Mouse (Mus musculus): ENCODE data around the gene Lgals3. TPM values are rescaled to one million over a fixed set of nuclear protein-coding genes. Genes with fewer than 3 reads are reported as not detected.
A peak's percentile ranks its signal among the peaks of the same experiment; 100 is the strongest.

The Lgals3 gene
- total RNA-seq, 2 experiments from 2014 or later = 0.91 to 1.3 TPM

GRCm38 (mm10) chr14:47366881-47367321 is 650 bp upstream of the Lgals3 start:
- DNase-seq (ENCODE audit: extremely low spot score in 1 of 2, low spot score in 1 of 2) = peak; percentile 65 to 68

- no peak for DNase-seq (ENCODE audit: extremely low spot score in 1 of 2, low spot score in 1 of 2)
Observed at GRCm38 (mm10) chr14:47369741-47370140, 2.2 kb downstream of the Lgals3 start.

- no peak for DNase-seq (ENCODE audit: extremely low spot score in 1 of 2, low spot score in 1 of 2)
Observed at GRCm38 (mm10) chr14:47370790-47371189, 3.2 kb downstream of the Lgals3 start.

GRCm38 (mm10) chr14:47371689-47372088 is 4.1 kb downstream of the Lgals3 start:
- DNase-seq (ENCODE audit: extremely low spot score in 1 of 2, low spot score in 1 of 2) = no peak

DNA sequence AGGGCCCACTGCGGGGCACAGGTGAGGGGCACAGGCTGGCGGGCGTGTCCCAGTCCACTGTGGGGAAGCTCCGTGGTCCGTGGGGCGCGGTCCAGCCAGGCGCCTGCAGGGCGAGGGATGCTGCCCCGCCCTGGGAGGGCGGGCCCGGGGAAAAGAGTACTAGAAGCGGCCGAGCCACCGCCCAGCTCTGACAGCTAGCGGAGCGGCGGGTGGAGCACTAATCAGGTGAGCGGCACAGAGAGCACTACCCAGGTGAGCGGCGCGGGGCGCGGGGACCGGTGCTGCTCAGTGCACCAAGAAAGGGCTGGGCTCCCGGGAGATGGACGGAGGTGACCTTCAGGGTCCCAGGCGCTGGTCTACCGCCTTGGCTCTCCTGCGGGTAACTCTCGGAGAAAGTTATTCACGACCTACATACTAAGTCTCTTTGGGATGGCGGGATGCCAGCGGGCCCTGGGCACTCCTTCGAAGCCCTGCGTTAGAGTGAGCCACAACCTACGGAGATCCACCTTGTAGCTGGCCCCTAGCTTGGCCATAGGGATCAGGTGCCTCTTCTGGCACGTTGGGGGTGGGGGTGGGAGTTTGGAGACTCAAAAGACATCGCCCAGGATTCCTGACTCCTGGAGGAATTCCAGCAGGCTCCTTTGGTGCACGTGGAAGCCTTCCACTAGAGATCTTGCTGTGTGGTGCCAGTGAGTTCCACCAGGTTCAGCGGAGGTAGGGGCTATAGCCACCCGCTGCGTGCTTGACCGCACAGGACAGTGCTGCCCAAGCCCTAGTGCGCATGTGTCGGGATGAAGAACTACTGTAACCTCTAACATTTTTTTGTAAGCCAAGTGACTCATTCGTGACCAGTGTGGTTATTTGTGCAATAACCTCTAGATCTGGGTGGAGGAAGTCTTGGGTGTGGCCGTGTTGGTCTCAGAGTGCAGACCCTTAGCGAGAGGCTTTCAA is 6.5 kb downstream of the Lgals3 start:
- DNase-seq (ENCODE audit: extremely low spot score in 1 of 2, low spot score in 1 of 2) = no peak

DNA sequence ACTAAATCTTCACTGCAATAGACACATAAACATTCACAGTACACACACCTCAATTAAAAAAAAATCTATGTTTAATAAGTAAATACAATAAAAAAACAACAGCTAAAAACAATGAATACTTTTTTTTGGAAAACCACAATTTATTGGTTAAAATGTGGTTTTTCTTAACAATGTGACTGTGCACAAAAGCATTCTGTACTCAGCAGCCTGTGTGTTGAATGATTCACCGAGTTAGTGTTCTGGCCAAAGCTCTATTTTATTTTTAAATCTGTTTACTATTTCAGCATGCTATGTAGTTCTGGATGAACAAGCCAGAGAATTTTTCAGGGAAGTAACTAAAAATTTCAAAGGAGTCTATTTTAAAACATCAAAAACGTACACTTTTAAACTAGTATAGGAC is 9.0 kb downstream of the Lgals3 start:
- no peak for DNase-seq (ENCODE audit: extremely low spot score in 1 of 2, low spot score in 1 of 2)

GRCm38 (mm10) chr14:47378336-47378735 is 10.8 kb downstream of the Lgals3 start:
- DNase-seq (ENCODE audit: extremely low spot score in 1 of 2, low spot score in 1 of 2) = no peak

- DNase-seq (ENCODE audit: extremely low spot score in 1 of 2, low spot score in 1 of 2) = no peak
Observed at GRCm38 (mm10) chr14:47383911-47384310, 16.4 kb downstream of the Lgals3 start.

GRCm38 (mm10) chr14:47384653-47385052 is 17.1 kb downstream of the Lgals3 start:
- no peak for DNase-seq (ENCODE audit: extremely low spot score in 1 of 2, low spot score in 1 of 2)

- no peak for DNase-seq (ENCODE audit: extremely low spot score in 1 of 2, low spot score in 1 of 2)
Observed at GRCm38 (mm10) chr14:47386125-47386524, 18.6 kb downstream of the Lgals3 start.

- DNase-seq (ENCODE audit: extremely low spot score in 1 of 2, low spot score in 1 of 2) = no peak
Observed at GRCm38 (mm10) chr14:47393354-47394094, 26.0 kb downstream of the Lgals3 start.

GRCm38 (mm10) chr14:47395007-47395406 is 27.5 kb downstream of the Lgals3 start:
- no peak for DNase-seq (ENCODE audit: extremely low spot score in 1 of 2, low spot score in 1 of 2)

DNA sequence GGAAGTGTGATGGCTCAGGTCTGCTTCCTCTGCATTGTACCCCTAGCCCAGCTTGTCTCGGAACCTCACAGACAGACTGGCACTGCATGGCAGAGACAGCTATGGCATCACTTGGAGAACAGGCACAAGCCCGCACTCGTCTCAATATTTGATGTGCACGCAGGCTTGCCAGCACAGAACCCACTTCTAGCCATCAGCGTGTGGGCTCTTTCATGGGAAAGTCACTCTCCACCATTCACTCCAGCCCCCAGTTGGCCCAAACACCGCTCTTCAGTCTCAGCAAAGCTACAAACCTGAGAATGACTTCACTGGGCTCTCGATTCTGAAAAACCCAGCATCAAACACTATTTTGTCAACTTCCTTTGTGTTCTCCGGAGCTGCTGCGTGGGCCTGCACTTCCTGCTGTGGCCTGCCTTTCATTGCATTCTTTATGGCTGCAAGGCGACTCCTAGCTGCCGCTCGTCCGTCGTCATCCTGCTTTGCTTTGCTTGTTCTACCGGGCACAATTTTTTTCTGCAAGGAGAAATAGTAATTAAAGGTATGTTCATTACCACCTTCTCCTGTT is 28.0 kb downstream of the Lgals3 start:
- no peak for DNase-seq (ENCODE audit: extremely low spot score in 1 of 2, low spot score in 1 of 2)

DNA sequence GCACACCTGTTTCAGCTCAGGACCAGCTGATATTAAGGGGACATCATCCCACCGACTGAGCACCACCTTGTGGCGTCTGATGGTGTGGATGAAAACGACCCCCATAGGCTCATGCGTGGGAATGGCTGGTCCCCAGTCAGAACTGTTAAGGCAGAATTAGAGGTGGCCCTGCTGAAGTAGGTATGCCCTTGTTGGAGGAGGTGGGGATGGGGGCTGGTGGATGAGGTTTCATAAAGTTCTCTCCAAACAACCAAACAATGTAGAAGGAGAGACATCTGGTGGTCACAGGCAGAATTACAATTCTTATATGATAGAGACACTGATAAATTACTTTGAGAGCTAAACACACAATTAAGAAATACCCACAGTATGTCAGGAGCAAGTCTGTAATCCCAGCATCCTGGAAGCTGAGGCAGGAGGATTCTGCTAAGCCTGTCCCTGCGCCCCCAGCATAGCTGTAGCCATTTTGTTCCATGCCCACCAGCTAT is 28.7 kb downstream of the Lgals3 start:
- DNase-seq (ENCODE audit: extremely low spot score in 1 of 2, low spot score in 1 of 2) = no peak

- no peak for DNase-seq (ENCODE audit: extremely low spot score in 1 of 2, low spot score in 1 of 2)
Observed at GRCm38 (mm10) chr14:47402735-47403134, 35.2 kb downstream of the Lgals3 start.

- DNase-seq (ENCODE audit: extremely low spot score in 1 of 2, low spot score in 1 of 2) = no peak
Observed at GRCm38 (mm10) chr14:47406000-47406399, 38.4 kb downstream of the Lgals3 start.

- DNase-seq (ENCODE audit: extremely low spot score in 1 of 2, low spot score in 1 of 2) = no peak
Observed at GRCm38 (mm10) chr14:47417346-47417745, 49.8 kb downstream of the Lgals3 start.

DNA sequence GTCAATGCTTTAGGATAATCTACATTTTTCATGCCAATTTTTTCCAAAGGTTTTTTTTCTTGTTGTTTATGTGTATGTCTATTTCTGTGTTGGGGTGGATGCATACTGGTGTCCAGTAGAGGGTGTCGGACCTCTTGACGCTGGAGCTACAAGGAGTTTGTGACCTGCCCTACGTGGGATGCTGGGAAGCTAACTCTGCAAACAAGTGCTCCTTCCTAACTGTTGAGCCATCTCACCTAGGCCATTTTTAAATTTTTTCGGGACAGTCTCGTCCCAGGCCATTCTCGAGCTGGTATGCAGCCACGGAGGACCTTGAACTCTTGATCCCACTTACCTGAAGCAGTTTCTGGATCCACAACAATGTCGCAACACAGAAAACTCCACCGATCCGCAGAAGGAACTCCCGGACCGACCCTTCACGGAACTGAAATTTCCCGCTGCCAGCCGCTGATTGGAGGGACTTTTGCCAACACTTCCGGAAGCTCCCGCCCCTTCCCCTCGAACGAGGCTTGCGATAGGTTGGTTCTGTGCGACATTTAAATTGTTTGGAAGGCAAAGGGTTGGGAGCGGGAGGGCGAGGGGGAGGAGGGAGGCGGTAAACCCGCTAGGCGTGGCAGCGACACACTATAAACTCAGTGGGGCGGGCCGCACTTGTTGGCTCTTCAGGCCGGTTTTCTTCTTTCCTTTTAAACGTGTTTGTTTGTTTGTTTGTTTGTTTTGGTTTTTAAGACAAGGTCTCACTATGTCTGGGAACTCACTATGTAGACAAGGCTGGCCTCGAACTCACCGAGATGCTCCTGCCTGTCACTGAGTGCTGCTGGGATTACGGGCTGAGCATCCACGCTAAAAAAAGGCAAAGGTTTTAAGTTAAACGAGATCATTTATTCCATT is 50.5 kb downstream of the Lgals3 start, which contains the start of gene Dlgap5:
Gene Dlgap5, minus strand, starts transcription at position 633 of the 891 bp plus-strand sequence.
- DNase-seq (ENCODE audit: extremely low spot score in 1 of 2, low spot score in 1 of 2) = peak; percentile 73 to 84

DNA sequence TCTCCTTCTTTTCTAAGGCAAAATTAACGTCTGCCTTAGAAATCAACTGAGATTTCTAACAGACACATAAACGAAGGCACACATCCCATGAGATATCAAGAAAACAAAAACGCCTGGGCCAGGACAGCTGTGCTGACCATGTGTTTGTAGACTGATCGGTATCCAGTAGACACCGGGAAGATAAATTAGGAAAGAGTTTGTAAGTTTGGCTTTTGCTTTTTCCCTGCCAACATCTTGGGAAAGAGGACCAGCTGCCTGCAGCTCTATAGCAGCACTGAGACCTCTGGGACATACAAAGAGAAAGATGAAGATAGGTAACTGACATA is 51.1 kb downstream of the Lgals3 start:
- DNase-seq (ENCODE audit: extremely low spot score in 1 of 2, low spot score in 1 of 2) = no peak
